Mouse (Mus musculus) cerebellum, adult 2 months (tissue): ENCODE data around the gene Rala.

Experiments used
- CTCF ChIP-seq: fragments of 200-500 bp; IDR thresholded peaks from 2 replicates; pipeline ENCODE4 v1.5.1; 2011; ENCODE audit warnings: low read depth, mild to moderate bottlenecking, control low read depth, low read length, moderate library complexity, borderline replicate concordance; ENCODE audit not compliant: insufficient read depth
- POLR2A ChIP-seq: fragments of 200-500 bp; IDR thresholded peaks from 2 replicates; pipeline ENCODE4 v1.6.1; 2011; ENCODE audit warnings: low read length, control low read depth, borderline replicate concordance; ENCODE audit not compliant: insufficient read depth

DNA sequence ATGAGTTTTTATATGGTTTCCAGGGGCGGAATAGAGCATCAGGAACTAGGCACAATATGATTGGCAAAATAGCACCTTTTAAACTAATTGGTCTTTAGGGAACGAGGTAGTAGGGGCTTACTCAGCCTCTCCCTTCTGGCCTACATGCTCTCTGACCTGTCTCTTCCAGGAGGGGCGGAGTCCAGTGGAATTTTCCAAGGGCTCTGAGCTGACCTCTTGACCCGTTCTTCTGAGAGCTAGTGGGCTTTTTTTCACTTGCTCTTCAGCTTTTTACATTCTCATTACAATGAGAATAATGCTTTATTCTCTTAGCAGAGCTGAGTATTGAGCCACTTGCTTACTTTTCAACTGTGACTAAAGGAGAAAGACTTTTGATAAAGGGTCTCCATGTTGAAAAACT lies 101.3 kb downstream of the Rala start:
- TF ChIP-seq CTCF (no peak), POLR2A (no peak)
